Mouse (Mus musculus) kidney, adult 2 months (tissue): ENCODE results near the gene Zmat1. TPM values are rescaled to one million over a fixed set of nuclear protein-coding genes. Genes with fewer than 3 reads are reported as not detected.

Experiments
- DNase-seq: peaks from one replicate; pipeline ENCODE4 v3.0.0; 2021
- H3K27ac ChIP-seq: fragments of 200-500 bp; 2 replicates; pipeline ENCODE4 v1.5.1; 2012; ENCODE audit warnings: low read depth, low read length, control low read depth, inconsistent platforms; ENCODE audit not compliant: insufficient read depth
- H3K27me3 ChIP-seq: fragments of 200-500 bp; replicated peaks from 2 replicates; pipeline ENCODE4 v1.6.1; 2012; ENCODE audit warnings: mild to moderate bottlenecking, moderate library complexity, low read length, inconsistent platforms; ENCODE audit not compliant: control insufficient read depth, insufficient read depth
- H3K36me3 ChIP-seq: fragments of 200-500 bp; 2 replicates; pipeline ENCODE4 v1.6.1; 2012; ENCODE audit warnings: mild to moderate bottlenecking, moderate library complexity, low read length, inconsistent platforms; ENCODE audit not compliant: control insufficient read depth, insufficient read depth
- H3K4me1 ChIP-seq: fragments of 200-500 bp; 2 replicates; pipeline ENCODE4 v1.6.1; 2011; ENCODE audit warnings: low read length; ENCODE audit not compliant: control insufficient read depth, insufficient read depth
- H3K4me3 ChIP-seq: fragments of 200-500 bp; 2 replicates; pipeline ENCODE4 v1.5.1; 2011; ENCODE audit warnings: mild to moderate bottlenecking, low read depth, low read length, control low read depth; ENCODE audit not compliant: insufficient read depth
- CTCF ChIP-seq: fragments of 200-500 bp; conservative IDR thresholded peaks from 2 replicates; pipeline ENCODE4 v1.5.1; 2011; ENCODE audit warnings: low read depth, mild to moderate bottlenecking, control low read depth, low read length, moderate library complexity, mixed read lengths; ENCODE audit not compliant: insufficient read depth, insufficient read length
- POLR2A ChIP-seq: fragments of 200-500 bp; IDR thresholded peaks from one replicate; pipeline ENCODE4 v1.6.1; 2011; ENCODE audit warnings: low read depth, low read length, control low read depth
- WGBS: fragments of 180-500 bp; shearing (Covaris S2); methylation state at CpG from one replicate; pipeline ENCODE4 v1.1.7; 2018; 5-methylcytosine and 5-hydroxymethylcytosine counted together
- polyA plus RNA-seq: library from polyadenylated mRNA; depleted of rRNA; stranded (reverse); fragments of >200 nt; gene quantifications from 2 replicates; pipeline ENCODE4 v1.2.3, GENCODE M21; 2012; rRNA removed

The Zmat1 gene
- polyA plus RNA-seq, 1 experiment, result 1.1 TPM

DNA sequence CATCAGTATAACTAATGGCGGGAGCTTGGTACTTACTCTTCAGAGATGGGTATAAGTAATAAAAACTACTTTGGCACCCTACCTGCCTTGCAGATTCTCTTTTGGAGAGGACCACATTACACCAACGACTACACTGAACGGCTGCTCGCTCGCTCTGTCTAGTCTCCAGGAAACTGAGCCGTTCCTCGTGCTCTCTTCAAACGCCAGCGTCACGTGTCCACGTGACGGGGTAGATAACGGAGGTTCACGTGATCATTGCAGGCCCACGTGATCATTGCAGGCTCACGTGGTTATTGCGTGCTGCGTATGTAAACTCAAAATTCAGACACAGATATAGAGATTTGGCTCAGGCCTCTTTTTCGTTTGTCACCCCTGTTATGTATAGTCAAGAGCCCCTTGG lies 44.5 kb downstream of the Zmat1 start, which contains the start of gene Nxf2:
Gene Nxf2 (minus strand): TSS at position 209 of the 400 bp plus-strand sequence.
- Histone ChIP-seq H3K36me3 (no peaks in the 10 kb centered on the region), H3K4me1 (no peaks in the 10 kb centered on the region), H3K27me3 (no peaks in the 10 kb centered on the region), H3K4me3 (peak within 1 kb of the TSS; percentile 18; the same call in 1 of the 2 replicates), H3K27ac (no peak within 1 kb of the TSS)
- no peak for DNase-seq
- TF ChIP-seq POLR2A, result no peak
- TF ChIP-seq CTCF, result no peak
- 96% methylated on average over 19 of the region's 19 CpGs for WGBS

DNA sequence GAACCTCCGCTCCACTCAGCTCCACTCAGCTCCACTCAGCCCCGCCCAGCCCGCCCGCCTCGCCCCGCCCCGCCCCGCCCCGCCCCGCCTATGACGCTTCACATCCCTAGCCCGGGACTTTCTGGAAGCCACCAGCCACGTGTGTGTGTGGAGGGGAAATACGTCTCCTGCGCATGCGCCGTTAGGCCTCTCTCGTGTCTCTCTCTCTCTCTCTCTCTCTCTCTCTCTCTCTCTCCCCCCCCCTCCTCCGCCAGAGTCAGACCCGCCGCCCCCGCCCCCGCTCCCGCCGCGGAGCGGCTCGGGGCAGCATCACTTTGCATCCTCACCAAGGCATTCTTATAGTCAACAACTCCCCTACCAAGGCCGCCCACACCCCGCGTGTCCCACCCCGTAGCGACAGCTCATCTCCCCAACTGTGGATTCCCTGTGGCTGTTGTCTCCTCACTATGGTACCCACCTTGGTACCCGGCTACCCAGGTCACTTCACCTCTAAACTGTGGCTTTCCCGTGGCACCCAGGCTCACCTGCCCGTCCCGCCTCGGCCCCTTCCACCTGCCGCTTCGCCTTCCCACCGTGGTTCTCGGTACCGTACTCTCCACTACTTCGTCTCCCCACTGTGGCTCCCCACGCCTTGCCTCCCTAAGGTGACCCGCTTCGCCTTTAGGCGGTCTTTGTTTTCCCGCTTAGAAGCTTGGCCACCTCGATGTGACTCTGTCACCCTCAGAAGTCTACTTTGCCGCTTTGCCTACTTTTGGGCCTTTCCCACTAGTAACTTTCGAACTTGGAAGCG lies 45.5 kb downstream of the Zmat1 start:
- Histone ChIP-seq H3K27ac (no peak overlapping the region), H3K27me3 (no peaks in the 10 kb centered on the region), H3K4me1 (no peaks in the 10 kb centered on the region), H3K36me3 (no peaks in the 10 kb centered on the region), H3K4me3 (peak overlapping the region; percentile 18; the same call in 1 of the 2 replicates)
- DNase-seq, result peak; percentile 43
- WGBS, result 46% methylated on average over 37 of the region's 53 CpGs
- TF ChIP-seq CTCF, result no peak
- no peak for TF ChIP-seq POLR2A

DNA sequence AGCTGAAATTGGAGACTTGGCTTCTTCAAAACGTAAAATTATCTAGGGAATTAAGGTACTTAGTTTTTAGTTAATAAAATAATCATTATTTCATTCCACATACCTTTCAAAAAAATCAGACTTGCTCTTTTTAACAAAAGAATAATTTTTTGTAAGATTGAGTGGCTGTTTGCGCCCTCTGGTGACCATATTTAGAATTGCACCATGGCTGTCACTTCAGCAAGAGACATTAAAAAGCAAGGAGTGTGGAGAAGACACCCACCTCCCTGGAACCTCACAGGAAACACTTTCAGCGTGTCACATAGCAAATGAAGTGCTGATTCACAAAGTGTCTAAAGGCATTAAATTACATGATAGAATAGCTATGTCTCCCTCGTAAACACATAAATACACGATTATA lies 78.6 kb downstream of the Zmat1 start:
- DNase-seq, result peak; percentile 12
- Histone ChIP-seq H3K27me3 (no peaks in the 10 kb centered on the region), H3K27ac (no peak overlapping the region), H3K4me1 (no peaks in the 10 kb centered on the region), H3K4me3 (no peak overlapping the region), H3K36me3 (no peaks in the 10 kb centered on the region)
- 0 out of 2 replicates have a peak, but pooled peaks have one; percentile 28 for TF ChIP-seq CTCF
- TF ChIP-seq POLR2A, result no peak
- WGBS, result 26% methylated on average over 5 of the region's 5 CpGs

GRCm38 (mm10) chrX:134929927-134930326 lies 79.1 kb downstream of the Zmat1 start:
- TF ChIP-seq CTCF, result no peak
- TF ChIP-seq POLR2A, result no peak
- no peaks in the 10 kb centered on the region for H3K4me1 ChIP-seq
- H3K36me3 ChIP-seq, result no peaks in the 10 kb centered on the region
- no peaks in the 10 kb centered on the region for H3K27me3 ChIP-seq
- 65% methylated on average over 5 of the region's 5 CpGs for WGBS
- H3K27ac ChIP-seq, result no peak overlapping the region
- H3K4me3 ChIP-seq, result no peak overlapping the region
- no peak for DNase-seq

DNA sequence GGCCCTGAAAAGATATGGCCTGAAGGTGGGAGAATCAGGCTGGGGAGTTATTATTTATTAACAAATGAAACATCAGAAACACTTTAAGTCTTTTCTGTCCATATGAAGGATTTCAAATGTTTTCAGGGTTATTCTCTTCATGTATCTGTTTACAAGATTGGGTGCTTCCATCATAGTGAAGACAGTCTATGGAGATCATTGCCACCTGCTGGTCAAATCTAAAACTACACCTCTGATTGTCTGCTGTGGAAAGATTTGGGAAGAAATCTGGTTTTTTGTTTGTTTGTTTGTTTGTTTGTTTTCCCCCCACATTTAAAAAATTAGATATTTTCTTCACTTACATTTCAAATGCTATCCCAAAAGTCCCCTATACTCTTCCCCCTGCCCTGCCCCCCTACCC lies 84.0 kb downstream of the Zmat1 start:
- Histone ChIP-seq H3K27me3 (no peaks in the 10 kb centered on the region), H3K27ac (no peak overlapping the region), H3K4me3 (no peak overlapping the region), H3K4me1 (no peaks in the 10 kb centered on the region), H3K36me3 (no peaks in the 10 kb centered on the region)
- DNase-seq, result peak; percentile 36
- TF ChIP-seq POLR2A (no peak), CTCF (no peak)

GRCm38 (mm10) chrX:134923675-134924424 lies 85.2 kb downstream of the Zmat1 start:
- Histone ChIP-seq H3K27me3 (no peaks in the 10 kb centered on the region), H3K4me1 (no peaks in the 10 kb centered on the region), H3K27ac (no peak overlapping the region), H3K4me3 (no peak overlapping the region), H3K36me3 (no peaks in the 10 kb centered on the region)
- DNase-seq, result no peak
- TF ChIP-seq CTCF (no peak), POLR2A (no peak)
- WGBS, result 71% methylated on average over 7 of the region's 7 CpGs

Other genes starting within 250 kb of the Zmat1 start
- 8.7 and 9.0 TPM in 2 replicates for gene Armcx2, start 200.0 kb downstream of the Zmat1 start, polyA plus RNA-seq
- gene Nxf2, start 44.5 kb downstream of the Zmat1 start, polyA plus RNA-seq, result not detected in 2 replicates
- not detected in 2 replicates for gene Gm15023, start 168.4 kb upstream of the Zmat1 start, polyA plus RNA-seq
- gene Tceal6, start 201.5 kb upstream of the Zmat1 start, polyA plus RNA-seq, result not detected in 2 replicates